Mouse (Mus musculus) intestine, postnatal 0 days (tissue): ENCODE measurements around the gene Brd1. TPM values are rescaled to one million over a fixed set of nuclear protein-coding genes. Genes with fewer than 3 reads are reported as not detected.

Experiments used
- ATAC-seq: fragments of 200-750 bp; cut with Nextera tagmentation; 2 replicates; pipeline ENCODE4 v1.8.0; 2017; ENCODE audit warnings: mild to moderate bottlenecking, moderate TSS enrichment, moderate library complexity
- H3K27ac ChIP-seq: fragments of 300-500 bp; sonication (generic); 2 replicates; pipeline ENCODE4 v1.5.1; 2014; ENCODE audit warnings: mild to moderate bottlenecking, low read depth, low read length, moderate library complexity
- H3K27me3 ChIP-seq: fragments of 300-500 bp; sonication (generic); replicated peaks from 2 replicates; pipeline ENCODE4 v1.6.1; 2014; ENCODE audit warnings: low read length, mixed read lengths; ENCODE audit not compliant: control insufficient read depth, insufficient read depth
- H3K36me3 ChIP-seq: fragments of 300-500 bp; sonication (generic); 2 replicates; pipeline ENCODE4 v1.6.1; 2014; ENCODE audit warnings: mild to moderate bottlenecking, moderate library complexity; ENCODE audit not compliant: control insufficient read depth, insufficient read depth
- H3K4me1 ChIP-seq: fragments of 300-500 bp; sonication (generic); replicated peaks from 2 replicates; pipeline ENCODE4 v1.6.1; 2014; ENCODE audit warnings: antibody characterized with exemption, low read length, mixed read lengths; ENCODE audit not compliant: control insufficient read depth, insufficient read depth
- H3K4me2 ChIP-seq: fragments of 300-500 bp; sonication (generic); replicated peaks from 2 replicates; pipeline ENCODE4 v1.6.1; 2014; ENCODE audit warnings: low read depth, mild to moderate bottlenecking, moderate library complexity
- H3K4me3 ChIP-seq: fragments of 300-500 bp; sonication (generic); 2 replicates; pipeline ENCODE4 v1.5.1; 2014; ENCODE audit warnings: low read depth, low read length
- H3K9ac ChIP-seq: fragments of 300-500 bp; sonication (generic); 2 replicates; pipeline ENCODE4 v1.6.1; 2014; ENCODE audit warnings: mild to moderate bottlenecking, low read depth, low read length
- H3K9me3 ChIP-seq: fragments of 300-500 bp; sonication (generic); 2 replicates; pipeline ENCODE4 v1.6.1; 2016; ENCODE audit warnings: mixed run types; ENCODE audit not compliant: control insufficient read depth
- CTCF ChIP-seq: sonication (generic); IDR thresholded peaks from 2 replicates; pipeline ENCODE4 v1.5.1; 2016; ENCODE audit warnings: low read depth, mild to moderate bottlenecking, control low read depth, antibody characterized with exemption, moderate library complexity
- WGBS: fragments of 180-500 bp; shearing (Covaris S2); extraction: QIAGEN DNeasy Blood & Tissue Kit; methylation state at CpG from one replicate; pipeline ENCODE4 v1.1.7; 2014; 5-methylcytosine and 5-hydroxymethylcytosine counted together
- polyA plus RNA-seq: library from polyadenylated mRNA; unstranded; fragments of >200 nt; fragmentation: Nextera tagmentation; extraction: Ambion mirVana; gene quantifications from 2 replicates; pipeline ENCODE4 v1.2.1, GENCODE M21; 2015

Gene Brd1
- polyA plus RNA-seq, 1 experiment from 2014 or later = 11.4 TPM

GRCm38 (mm10) chr15:88723205-88723604 is 10.8 kb downstream of the Brd1 start:
- H3K27me3 ChIP-seq = no peaks in the 10 kb centered on the region

GRCm38 (mm10) chr15:88717239-88717638 is 16.8 kb downstream of the Brd1 start:
- WGBS = 77% methylated on average over 9 of the region's 9 CpGs
- H3K27me3 ChIP-seq = no peaks in the 10 kb centered on the region
- H3K27ac ChIP-seq = no peak overlapping the region
- TF ChIP-seq CTCF = no peak
- H3K4me1 ChIP-seq = no peaks in the 10 kb centered on the region
- no peak for ATAC-seq
- no peak overlapping the region for H3K4me2 ChIP-seq
- H3K36me3 ChIP-seq = peaks cover 83% of the 10 kb centered on the region
- H3K9ac ChIP-seq = no peak overlapping the region
- no peaks in the 10 kb centered on the region for H3K9me3 ChIP-seq
- H3K4me3 ChIP-seq = no peak overlapping the region

More at GRCm38 (mm10) chr15:88723205-88723604, 10.8 kb downstream of the Brd1 start:
- WGBS = 70% methylated on average over 6 of the region's 6 CpGs
- H3K9me3 ChIP-seq = no peaks in the 10 kb centered on the region
- H3K4me1 ChIP-seq = no peaks in the 10 kb centered on the region
- H3K9ac ChIP-seq = no peak overlapping the region
- no peak overlapping the region for H3K4me2 ChIP-seq
- no peak overlapping the region for H3K4me3 ChIP-seq
- ATAC-seq = no peak
- no peak for TF ChIP-seq CTCF
- peaks cover 61% of the 10 kb centered on the region for H3K36me3 ChIP-seq
- no peak overlapping the region for H3K27ac ChIP-seq

- H3K9me3 ChIP-seq = no peaks in the 10 kb centered on the region
- H3K4me1 ChIP-seq = no peaks in the 10 kb centered on the region
- peaks cover 89% of the 10 kb centered on the region for H3K36me3 ChIP-seq
- no peaks in the 10 kb centered on the region for H3K27me3 ChIP-seq
- no peak for ATAC-seq
- no peak overlapping the region for H3K9ac ChIP-seq
- peak; percentile 60 for TF ChIP-seq CTCF
- H3K4me2 ChIP-seq = no peak overlapping the region
- H3K4me3 ChIP-seq = no peak overlapping the region
- H3K27ac ChIP-seq = no peak overlapping the region
Measured at GRCm38 (mm10) chr15:88716350-88716749, 17.7 kb downstream of the Brd1 start.

GRCm38 (mm10) chr15:88714021-88714589 is 19.9 kb downstream of the Brd1 start:
- ATAC-seq = no peak
- Histone ChIP-seq H3K4me3 (no peak overlapping the region), H3K4me2 (no peak overlapping the region), H3K9ac (no peak overlapping the region), H3K9me3 (no peaks in the 10 kb centered on the region), H3K27ac (no peak overlapping the region), H3K27me3 (no peaks in the 10 kb centered on the region), H3K4me1 (no peaks in the 10 kb centered on the region), H3K36me3 (peaks cover 92% of the 10 kb centered on the region)
- WGBS = 81% methylated on average over 6 of the region's 6 CpGs
- TF ChIP-seq CTCF = no peak

GRCm38 (mm10) chr15:88712501-88712900 is 21.5 kb downstream of the Brd1 start:
- Histone ChIP-seq H3K27ac (no peak overlapping the region), H3K9ac (no peak overlapping the region), H3K36me3 (peaks cover 97% of the 10 kb centered on the region), H3K4me2 (no peak overlapping the region), H3K27me3 (no peaks in the 10 kb centered on the region), H3K4me3 (no peak overlapping the region), H3K9me3 (no peaks in the 10 kb centered on the region), H3K4me1 (no peaks in the 10 kb centered on the region)
- TF ChIP-seq CTCF = no peak
- ATAC-seq = no peak
- WGBS = 81% methylated on average over 15 of the region's 15 CpGs

GRCm38 (mm10) chr15:88709878-88710277 is 24.2 kb downstream of the Brd1 start:
- no peaks in the 10 kb centered on the region for H3K4me1 ChIP-seq
- TF ChIP-seq CTCF = no peak
- 93% methylated on average over 5 of the region's 5 CpGs for WGBS
- H3K9ac ChIP-seq = no peak overlapping the region
- H3K27me3 ChIP-seq = no peaks in the 10 kb centered on the region
- H3K27ac ChIP-seq = no peak overlapping the region
- H3K4me3 ChIP-seq = no peak overlapping the region
- no peak overlapping the region for H3K4me2 ChIP-seq
- H3K9me3 ChIP-seq = no peaks in the 10 kb centered on the region
- no peak for ATAC-seq
- peaks cover 97% of the 10 kb centered on the region for H3K36me3 ChIP-seq
